Mouse (Mus musculus) liver, postnatal 0 days (tissue): Measurements from ENCODE around the gene Actn4. TPM values are rescaled to one million over a fixed set of nuclear protein-coding genes. Genes with fewer than 3 reads are reported as not detected.

Experiments
- ATAC-seq: fragments of 200-750 bp; cut with Nextera tagmentation; 2 replicates; pipeline ENCODE4 v1.8.0; 2017; ENCODE audit warnings: mild to moderate bottlenecking, moderate library complexity
- DNase-seq: peaks from one replicate; pipeline ENCODE4 v3.0.0-alpha.2; 2016
- H3K27ac ChIP-seq: fragments of 300-500 bp; sonication (generic); 2 replicates; pipeline ENCODE4 v1.5.1; 2014; ENCODE audit warnings: antibody characterized with exemption, moderate library complexity, mild to moderate bottlenecking, low read depth
- H3K27me3 ChIP-seq: fragments of 300-500 bp; sonication (generic); 2 replicates; pipeline ENCODE4 v1.6.1; 2014; ENCODE audit warnings: low read length, control low read depth, mixed read lengths; ENCODE audit not compliant: insufficient read depth
- H3K36me3 ChIP-seq: fragments of 300-500 bp; sonication (generic); replicated peaks from 2 replicates; pipeline ENCODE4 v1.6.1; 2014; ENCODE audit warnings: mild to moderate bottlenecking, control low read depth, low read length, moderate library complexity, mixed read lengths; ENCODE audit not compliant: insufficient read depth
- H3K4me1 ChIP-seq: fragments of 300-500 bp; sonication (generic); 2 replicates; pipeline ENCODE4 v1.6.1; 2014; ENCODE audit warnings: antibody characterized with exemption, mild to moderate bottlenecking, control low read depth; ENCODE audit not compliant: insufficient read depth
- H3K4me2 ChIP-seq: fragments of 300-500 bp; sonication (generic); 2 replicates; pipeline ENCODE4 v1.6.1; 2014; ENCODE audit warnings: low read depth, mild to moderate bottlenecking, low read length, moderate library complexity, mixed read lengths
- H3K4me3 ChIP-seq: fragments of 300-500 bp; sonication (generic); 2 replicates; pipeline ENCODE4 v1.5.1; 2014; ENCODE audit warnings: low read depth, low read length
- H3K9ac ChIP-seq: fragments of 300-500 bp; sonication (generic); replicated peaks from 2 replicates; pipeline ENCODE4 v1.6.1; 2014; ENCODE audit warnings: mild to moderate bottlenecking, moderate library complexity
- H3K9me3 ChIP-seq: fragments of 300-500 bp; sonication (generic); 2 replicates; pipeline ENCODE4 v1.6.1; 2016; ENCODE audit warnings: mild to moderate bottlenecking, control low read depth, low read length, mixed read lengths
- CTCF ChIP-seq: sonication (generic); IDR thresholded peaks from 2 replicates; pipeline ENCODE4 v1.5.1; 2016; ENCODE audit warnings: antibody characterized with exemption, low read depth
- EP300 ChIP-seq: IDR thresholded peaks from 2 replicates; pipeline ENCODE4 v1.6.1; 2016; ENCODE audit warnings: antibody characterized with exemption, low read depth, mild to moderate bottlenecking
- WGBS: fragments of 180-500 bp; shearing (Covaris S2); extraction: QIAGEN DNeasy Blood & Tissue Kit; methylation state at CpG from one replicate; pipeline ENCODE4 v1.1.7; 2014; ENCODE audit not compliant: insufficient replicate concordance; 5-methylcytosine and 5-hydroxymethylcytosine counted together
- polyA plus RNA-seq: library from polyadenylated mRNA; unstranded; fragments of >200 nt; fragmentation: Nextera tagmentation; extraction: Ambion mirVana; gene quantifications from 2 replicates; pipeline ENCODE4 v1.2.1, GENCODE M21; 2015

The Actn4 gene
- polyA plus RNA-seq, 1 experiment from 2014 or later = 81.2 TPM

GRCm38 (mm10) chr7:28958770-28959169 lies 3.4 kb downstream of the Actn4 start:
- H3K27ac ChIP-seq = peak overlapping the region; percentile 69
- DNase-seq (no peak), ATAC-seq (no peak)
- peak overlapping the region; percentile 93; the same call in 1 of the 2 replicates for H3K9ac ChIP-seq
- no peaks in the 10 kb centered on the region for H3K27me3 ChIP-seq
- WGBS = 61% methylated on average over 1 of the region's 1 CpGs
- no peaks in the 10 kb centered on the region for H3K36me3 ChIP-seq
- H3K4me3 ChIP-seq = peak overlapping the region; percentile 89
- TF ChIP-seq CTCF (no peak), EP300 (no peak)
- no peaks in the 10 kb centered on the region for H3K9me3 ChIP-seq
- peaks cover 74% of the 10 kb centered on the region for H3K4me1 ChIP-seq
- peak overlapping the region; percentile 92 for H3K4me2 ChIP-seq

DNA sequence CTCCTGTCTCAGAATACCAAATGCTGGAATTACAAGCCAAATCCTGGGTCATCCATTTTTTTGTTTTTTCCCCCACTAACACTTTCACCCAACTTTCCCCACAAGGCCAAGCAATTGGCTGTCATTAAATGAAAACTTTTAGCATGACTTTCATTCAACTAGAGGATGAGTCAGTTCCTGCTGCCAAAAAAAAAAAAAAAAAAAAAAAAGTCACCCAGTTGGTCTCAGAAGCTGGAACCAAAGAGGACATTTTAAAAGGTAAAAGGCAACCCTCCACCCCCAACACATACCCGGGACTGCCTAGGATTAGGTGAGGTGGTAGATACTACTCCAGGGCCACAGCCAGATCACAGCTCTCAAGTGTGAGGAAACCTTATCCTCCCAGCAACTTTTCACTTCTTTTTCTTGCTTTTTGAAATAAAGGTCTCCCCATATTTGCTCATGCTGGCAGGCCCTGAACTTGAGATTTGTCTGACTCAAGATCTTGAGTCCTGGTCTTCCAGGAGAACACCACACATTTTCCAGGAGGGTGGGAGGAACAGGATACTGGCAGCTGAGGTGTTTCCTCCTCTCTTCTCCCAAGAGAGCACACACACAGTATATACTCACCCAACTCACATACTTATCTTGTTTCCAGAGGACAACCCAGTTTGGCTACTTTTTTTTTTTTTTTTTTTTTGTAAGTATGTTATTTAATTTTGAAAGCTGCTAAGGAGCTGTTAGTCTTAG lies 4.0 kb downstream of the Actn4 start:
- H3K4me2 ChIP-seq = peak overlapping the region; percentile 92
- no peak overlapping the region; the same call in 1 of the 2 replicates for H3K4me3 ChIP-seq
- no peak for DNase-seq
- H3K36me3 ChIP-seq = no peaks in the 10 kb centered on the region
- H3K27ac ChIP-seq = peak overlapping the region; percentile 69
- H3K4me1 ChIP-seq = peaks cover 78% of the 10 kb centered on the region
- ATAC-seq = no peak
- WGBS = 28% methylated on average over 1 of the region's 1 CpGs
- H3K27me3 ChIP-seq = no peaks in the 10 kb centered on the region
- peak overlapping the region; percentile 93; the same call in 1 of the 2 replicates for H3K9ac ChIP-seq
- no peaks in the 10 kb centered on the region for H3K9me3 ChIP-seq
- no peak for TF ChIP-seq EP300
- no peak for TF ChIP-seq CTCF

DNA sequence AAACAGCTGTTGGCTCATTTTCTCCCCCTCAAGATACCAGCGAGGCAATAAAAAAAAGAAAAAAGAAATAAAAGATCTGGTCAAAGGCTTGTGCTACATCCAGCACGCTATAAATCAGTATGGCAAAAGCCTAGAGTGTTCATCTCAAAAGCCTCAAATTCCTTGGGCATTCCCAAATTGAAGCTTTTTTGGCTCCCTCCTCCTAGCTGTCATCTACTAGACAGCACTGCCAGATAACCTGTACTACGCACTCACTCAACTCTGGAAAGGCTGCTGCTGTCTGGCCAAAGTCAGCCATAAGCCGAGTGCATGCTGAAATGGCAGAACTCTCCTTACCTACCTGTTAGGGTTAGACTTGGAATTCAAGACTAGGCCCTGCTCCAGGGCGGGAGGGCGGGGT lies 4.9 kb downstream of the Actn4 start:
- Histone ChIP-seq H3K36me3 (no peaks in the 10 kb centered on the region), H3K9ac (peak overlapping the region; percentile 36; the same call in 1 of the 2 replicates), H3K4me1 (peaks cover 80% of the 10 kb centered on the region), H3K9me3 (no peaks in the 10 kb centered on the region), H3K4me2 (peak overlapping the region; percentile 0; the same call in 1 of the 2 replicates), H3K27ac (peak overlapping the region; percentile 69), H3K4me3 (no peak overlapping the region), H3K27me3 (no peaks in the 10 kb centered on the region)
- DNase-seq = no peak
- no peak for TF ChIP-seq EP300
- TF ChIP-seq CTCF = no peak
- 62% methylated on average over 6 of the region's 6 CpGs for WGBS
- ATAC-seq = no peak

DNA sequence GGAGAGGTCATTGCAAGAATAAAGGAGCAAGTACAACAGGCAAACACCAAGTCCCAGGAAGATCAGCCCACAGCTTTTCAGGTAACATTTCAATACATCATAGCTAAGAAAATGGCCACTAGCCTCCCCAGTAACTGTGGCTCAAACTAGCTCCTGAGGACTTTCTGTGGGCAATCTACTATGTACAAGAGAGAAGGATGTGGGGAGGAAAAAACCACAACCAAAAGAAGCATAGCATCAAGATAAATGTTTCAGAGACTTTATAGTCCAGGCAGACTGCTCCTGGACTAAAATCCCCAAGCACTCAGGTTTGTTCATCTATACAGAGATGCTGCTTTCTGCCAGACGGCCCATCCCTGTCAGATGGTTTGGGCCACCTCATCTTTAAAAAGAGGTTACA lies 5.9 kb downstream of the Actn4 start:
- Histone ChIP-seq H3K27ac (peak overlapping the region; percentile 49), H3K27me3 (no peaks in the 10 kb centered on the region), H3K4me2 (peak overlapping the region; percentile 14; the same call in 1 of the 2 replicates), H3K9me3 (no peaks in the 10 kb centered on the region), H3K36me3 (no peaks in the 10 kb centered on the region), H3K4me3 (no peak overlapping the region), H3K4me1 (peaks cover 89% of the 10 kb centered on the region), H3K9ac (peak overlapping the region; percentile 21; the same call in 1 of the 2 replicates)
- TF ChIP-seq EP300 (no peak), CTCF (no peak)
- no peak for DNase-seq
- 85% methylated on average over 1 of the region's 1 CpGs for WGBS
- no peak for ATAC-seq

DNA sequence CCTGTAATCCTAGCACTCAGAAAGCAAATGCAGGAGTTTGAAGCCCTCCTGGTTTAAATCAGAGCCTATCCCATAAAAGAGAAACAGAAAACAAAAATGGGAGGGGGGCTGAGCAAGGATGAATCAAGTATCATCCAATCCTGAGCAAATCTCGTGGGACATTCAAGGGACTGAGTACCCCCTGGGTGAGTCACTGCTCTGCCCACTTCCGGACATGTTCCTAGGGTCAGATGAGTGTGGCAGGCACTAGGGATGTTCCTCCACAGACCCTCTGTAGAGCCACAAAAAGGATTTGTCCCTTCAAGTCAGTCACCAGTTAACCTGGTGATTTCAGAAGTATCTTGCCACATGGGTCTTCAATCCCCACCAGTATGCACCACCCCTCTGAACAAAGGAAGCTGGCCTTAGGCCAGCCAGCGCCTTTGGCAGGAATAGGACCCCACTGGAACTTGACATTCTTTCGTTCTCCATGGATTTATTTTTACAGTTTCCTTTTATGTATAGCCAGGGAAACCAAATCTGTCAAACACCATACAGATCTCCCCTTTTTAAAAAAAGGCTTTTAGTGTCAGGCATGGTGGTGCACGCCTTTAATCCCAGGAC lies 6.7 kb downstream of the Actn4 start:
- WGBS = 68% methylated on average over 5 of the region's 5 CpGs
- H3K9ac ChIP-seq = no peak overlapping the region
- H3K27ac ChIP-seq = peak overlapping the region; percentile 62
- ATAC-seq (no peak), DNase-seq (no peak)
- no peak overlapping the region for H3K4me3 ChIP-seq
- H3K27me3 ChIP-seq = no peaks in the 10 kb centered on the region
- TF ChIP-seq EP300 (no peak), CTCF (no peak)
- H3K4me2 ChIP-seq = no peak overlapping the region
- peaks cover 4% of the 10 kb centered on the region for H3K36me3 ChIP-seq
- H3K9me3 ChIP-seq = no peaks in the 10 kb centered on the region
- peaks cover 93% of the 10 kb centered on the region for H3K4me1 ChIP-seq

DNA sequence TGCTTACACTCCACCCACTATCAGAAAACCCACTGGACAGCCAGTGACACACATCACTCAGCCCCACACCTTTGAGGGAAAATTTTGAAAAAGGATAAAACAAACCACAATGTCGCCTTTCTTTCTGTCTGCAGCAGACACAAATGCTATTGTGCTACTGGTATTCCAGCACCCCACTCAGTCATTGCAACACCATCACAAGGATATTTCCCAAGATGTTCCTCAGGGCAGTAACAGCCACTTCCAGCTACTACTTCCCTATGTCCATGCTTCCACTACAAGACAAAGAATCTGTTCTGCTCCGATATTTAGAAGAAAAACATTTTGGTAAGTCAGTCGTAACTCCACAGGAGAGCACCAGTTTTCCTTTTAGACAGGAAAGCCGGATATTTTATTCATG lies 7.4 kb downstream of the Actn4 start:
- Histone ChIP-seq H3K36me3 (peaks cover 7% of the 10 kb centered on the region), H3K27ac (peak overlapping the region; percentile 62; the same call in 1 of the 2 replicates), H3K4me3 (no peak overlapping the region), H3K27me3 (no peaks in the 10 kb centered on the region), H3K4me2 (peak overlapping the region; percentile 28; the same call in 1 of the 2 replicates), H3K4me1 (peaks cover 91% of the 10 kb centered on the region), H3K9me3 (no peaks in the 10 kb centered on the region), H3K9ac (no peak overlapping the region; the same call in 1 of the 2 replicates)
- ATAC-seq (no peak), DNase-seq (no peak)
- WGBS = 81% methylated on average over 4 of the region's 4 CpGs
- TF ChIP-seq CTCF (no peak), EP300 (no peak)
